Mouse (Mus musculus) lung, adult 2 months (tissue): ENCODE results near the gene Wfikkn1. TPM values are rescaled to one million over a fixed set of nuclear protein-coding genes. Genes with fewer than 3 reads are reported as not detected.
"Not testable (repeated sequence)": the region's sequence is repeated elsewhere in the genome, so short reads cannot be mapped to it uniquely, and the experiment has no call there.

Source experiments
- DNase-seq: peaks from one replicate; pipeline ENCODE4 v3.0.0; 2022
- H3K4me1 ChIP-seq: fragments of 200-500 bp; 2 replicates; pipeline ENCODE4 v1.6.1; 2011; ENCODE audit warnings: low read length; ENCODE audit not compliant: control insufficient read depth, insufficient read depth
- H3K4me3 ChIP-seq: fragments of 200-500 bp; replicated peaks from 2 replicates; pipeline ENCODE3; 2011; ENCODE audit warnings: low read depth, mild to moderate bottlenecking, control low read depth, low read length; ENCODE audit errors: extremely low read depth
- CTCF ChIP-seq: fragments of 200-500 bp; IDR thresholded peaks from 2 replicates; pipeline ENCODE4 v1.5.1; 2011; ENCODE audit warnings: mild to moderate bottlenecking, low read length, control low read depth; ENCODE audit not compliant: insufficient read depth
- POLR2A ChIP-seq: fragments of 200-500 bp; IDR thresholded peaks from 2 replicates; pipeline ENCODE4 v1.6.1; 2011; ENCODE audit warnings: low read depth, mild to moderate bottlenecking, control low read depth, low read length, borderline replicate concordance; ENCODE audit errors: extremely low read depth
- WGBS: fragments of 180-500 bp; shearing (Covaris S2); methylation state at CpG from one replicate; pipeline ENCODE4 v1.1.7; 2018; 5-methylcytosine and 5-hydroxymethylcytosine counted together
- polyA plus RNA-seq: library from polyadenylated mRNA; depleted of rRNA; stranded (reverse); fragments of >200 nt; gene quantifications from 2 replicates; pipeline ENCODE4 v1.2.3, GENCODE M21; 2012

Gene Wfikkn1
- polyA plus RNA-seq, 1 experiment: 1.4 TPM

GRCm38 (mm10) chr17:25872676-25873075 is 8.0 kb downstream of the Wfikkn1 start:
- no peak for DNase-seq
- Histone ChIP-seq H3K4me1 (peaks cover 11% of the 10 kb centered on the region), H3K4me3 (no peak overlapping the region)
- WGBS: 85% methylated on average over 3 of the region's 3 CpGs
- TF ChIP-seq POLR2A: no peak
- no peak for TF ChIP-seq CTCF

DNA sequence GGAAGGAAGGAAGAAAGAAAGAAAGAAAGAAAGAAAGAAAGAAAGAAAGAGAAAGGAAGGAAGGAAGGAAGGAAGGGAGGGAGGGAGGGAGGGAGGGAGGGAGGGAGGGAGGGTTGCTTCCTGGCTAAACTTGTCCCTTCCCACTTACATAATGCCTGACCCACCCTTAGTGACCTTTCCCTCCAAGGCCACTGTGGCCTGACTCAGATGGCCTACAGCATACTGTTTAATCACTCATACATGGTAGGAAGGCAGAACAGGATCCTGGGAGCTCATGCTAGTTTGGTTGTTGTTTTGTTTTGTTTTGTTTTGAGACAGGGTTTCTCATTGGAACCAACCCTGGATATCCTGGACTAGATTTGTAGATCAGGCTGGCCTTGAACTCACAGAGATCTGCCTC is 9.1 kb downstream of the Wfikkn1 start:
- peaks cover 14% of the 10 kb centered on the region for H3K4me1 ChIP-seq
- H3K4me3 ChIP-seq, DNase-seq: not testable (repeated sequence)

DNA sequence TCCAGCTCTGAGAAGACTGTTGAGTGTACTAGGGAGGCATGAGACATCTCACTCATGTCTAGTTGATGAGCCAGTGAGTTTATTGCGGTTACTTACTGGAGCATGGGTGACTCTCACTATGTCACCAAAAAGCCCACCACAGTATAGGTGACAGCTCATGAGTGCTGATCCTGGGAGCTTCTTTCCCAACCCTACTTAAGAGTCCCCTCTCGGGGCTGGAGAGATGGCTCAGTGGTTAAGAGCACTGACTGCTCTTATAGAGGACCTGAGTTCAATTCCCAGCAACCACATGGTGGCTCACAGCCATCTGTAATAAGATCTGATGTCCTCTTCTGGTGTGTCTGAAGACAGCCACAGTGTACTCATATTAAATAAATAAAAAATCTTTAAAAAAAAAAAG is 10.7 kb downstream of the Wfikkn1 start:
- no peak for TF ChIP-seq POLR2A
- no peak for TF ChIP-seq CTCF
- WGBS: 86% methylated on average over 2 of the region's 2 CpGs
- H3K4me3 ChIP-seq: no peak overlapping the region

DNA sequence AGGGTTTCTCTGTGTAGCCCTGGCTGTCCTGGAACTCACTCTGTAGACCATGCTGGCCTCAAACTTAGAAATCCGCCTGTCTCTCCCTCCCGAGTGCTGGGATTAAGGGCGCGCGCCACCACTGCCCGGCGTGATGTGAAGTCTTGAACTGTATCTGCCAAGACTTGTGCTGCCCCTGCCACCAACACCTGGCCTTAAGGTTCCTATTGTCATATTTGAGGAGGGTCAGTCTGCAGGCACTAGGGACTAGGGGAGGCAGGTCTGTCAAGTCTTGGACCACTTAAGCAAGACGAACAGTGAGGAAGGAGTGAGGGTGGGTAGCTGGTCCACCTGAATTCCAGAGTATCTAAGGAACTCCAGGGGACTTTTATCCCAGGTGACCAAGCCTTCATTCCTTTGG is 11.2 kb downstream of the Wfikkn1 start:
- no peak for DNase-seq
- no peak for TF ChIP-seq CTCF
- WGBS: 85% methylated on average over 8 of the region's 8 CpGs
- H3K4me1 ChIP-seq: peaks cover 11% of the 10 kb centered on the region
- no peak overlapping the region for H3K4me3 ChIP-seq

More for the DNA sequence above, 10.7 kb downstream of the Wfikkn1 start:
- DNase-seq: no peak
- peaks cover 11% of the 10 kb centered on the region for H3K4me1 ChIP-seq

DNA sequence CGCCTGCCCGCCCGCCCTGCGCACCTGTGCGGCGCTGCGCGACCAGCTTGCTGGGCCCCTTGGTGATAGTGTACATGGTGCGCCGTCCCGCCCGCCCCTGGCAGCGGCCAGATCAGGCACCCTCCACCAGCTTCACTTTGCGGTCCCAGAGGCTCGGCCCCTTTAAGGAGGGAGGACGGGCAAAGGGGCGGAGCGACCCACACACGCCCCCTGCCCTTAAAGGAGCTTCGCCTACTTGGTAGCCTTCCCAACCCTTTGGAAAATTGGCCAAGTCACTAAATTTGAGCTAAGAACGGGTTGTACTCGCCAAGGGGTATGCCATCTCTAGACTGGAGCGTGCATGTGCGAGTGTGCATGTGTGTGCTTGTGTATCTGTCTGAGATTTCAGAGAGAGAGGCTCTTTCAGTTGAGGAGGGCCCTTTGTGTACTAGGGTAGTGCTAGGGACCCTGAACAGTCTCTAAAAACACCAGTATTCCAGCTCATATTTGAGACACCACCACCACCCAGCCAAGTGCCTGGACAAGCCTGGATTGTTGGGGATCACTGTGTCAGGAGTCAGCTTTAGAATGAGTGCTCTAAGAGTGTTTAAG is 12.0 kb downstream of the Wfikkn1 start, which contains the start of gene Mcrip2:
Gene Mcrip2 (minus strand): TSS at position 164 of the 591 bp plus-strand sequence.
- WGBS: 1% methylated on average over 24 of the region's 24 CpGs
- DNase-seq: peak; percentile 84
- H3K4me3 ChIP-seq: peak within 1 kb of the TSS; percentile 75
- peaks cover 11% of the 10 kb centered on the region for H3K4me1 ChIP-seq
- TF ChIP-seq CTCF (no peak), POLR2A (peak; percentile 13; the same call in 1 of the 2 replicates)

DNA sequence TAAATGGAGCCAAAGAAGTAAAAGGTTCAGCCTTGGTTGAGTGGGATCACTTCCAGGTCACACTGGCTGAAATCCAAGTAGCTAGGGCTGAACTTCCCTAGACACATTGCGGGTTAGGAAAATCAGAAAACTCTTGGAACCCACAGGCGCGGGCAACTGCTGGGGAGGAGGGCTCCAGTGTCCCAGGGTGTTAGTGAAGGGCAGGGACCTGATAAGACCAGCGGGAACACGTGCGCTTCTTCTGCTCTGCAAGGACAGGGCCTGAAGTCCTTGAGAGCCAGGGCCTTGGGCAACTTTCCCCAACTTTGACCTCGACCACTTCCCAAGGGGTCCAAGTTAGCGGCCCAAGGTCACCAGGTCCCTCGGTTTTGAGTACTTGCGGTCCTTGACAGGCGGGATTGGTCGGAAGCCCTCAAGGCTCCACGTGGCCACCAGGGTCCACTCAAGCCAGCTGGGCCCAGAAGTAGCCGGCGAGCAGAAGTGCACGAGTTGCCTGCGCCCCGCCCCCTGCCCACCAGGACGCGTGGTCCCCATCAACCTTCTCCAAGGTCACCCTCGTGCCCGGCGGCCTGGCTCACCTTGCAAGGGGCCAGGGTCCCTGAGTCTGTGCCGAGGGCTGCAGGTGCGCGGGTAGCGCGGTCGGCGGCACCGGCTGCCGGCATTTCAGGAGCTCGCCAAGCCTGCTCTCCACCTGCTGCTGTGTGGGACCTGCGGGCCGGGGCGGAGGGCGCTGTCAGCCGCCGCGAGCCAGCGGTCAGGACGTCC is 12.6 kb downstream of the Wfikkn1 start:
- under 1% methylated on average over 42 of the region's 42 CpGs for WGBS
- peak; percentile 48 for DNase-seq
- TF ChIP-seq CTCF (no peak), POLR2A (no peak)

GRCm38 (mm10) chr17:25867509-25867835 is 13.2 kb downstream of the Wfikkn1 start:
- TF ChIP-seq POLR2A (no peak), CTCF (no peak)
- Histone ChIP-seq H3K4me3 (peak overlapping the region; percentile 75), H3K4me1 (peaks cover 11% of the 10 kb centered on the region)
- 14% methylated on average over 7 of the region's 7 CpGs for WGBS
- no peak for DNase-seq

More for the DNA sequence above, 12.6 kb downstream of the Wfikkn1 start:
- H3K4me3 ChIP-seq: peak overlapping the region; percentile 75
- peaks cover 11% of the 10 kb centered on the region for H3K4me1 ChIP-seq

DNA sequence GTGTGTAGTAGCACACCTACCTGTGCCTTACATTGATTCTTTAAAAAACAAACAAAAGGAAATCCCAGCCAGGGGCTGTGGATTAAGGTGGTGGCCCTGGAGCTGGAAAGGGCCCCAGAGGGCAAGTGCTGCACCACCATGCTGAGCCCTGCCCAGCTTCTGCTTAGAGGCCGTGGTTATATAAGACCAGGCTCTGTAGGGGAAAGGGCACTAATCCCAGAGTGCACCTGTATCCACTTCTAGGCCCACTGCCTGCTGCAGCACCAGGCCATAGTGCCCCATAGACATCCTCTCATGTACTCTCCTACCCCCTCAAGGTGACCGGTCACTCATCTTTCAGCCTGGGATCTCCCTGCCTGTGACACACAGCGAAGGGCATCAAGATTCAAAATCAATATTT is 14.5 kb downstream of the Wfikkn1 start:
- Histone ChIP-seq H3K4me1 (peaks cover 14% of the 10 kb centered on the region), H3K4me3 (no peak overlapping the region)
- DNase-seq: no peak
- TF ChIP-seq POLR2A (no peak), CTCF (no peak)
- WGBS: 97% methylated on average over 3 of the region's 3 CpGs

GRCm38 (mm10) chr17:25865288-25865687 is 15.4 kb downstream of the Wfikkn1 start:
- no peak for TF ChIP-seq POLR2A
- TF ChIP-seq CTCF: no peak
- peaks cover 19% of the 10 kb centered on the region for H3K4me1 ChIP-seq
- WGBS: 87% methylated on average over 11 of the region's 11 CpGs
- no peak overlapping the region for H3K4me3 ChIP-seq
- DNase-seq: no peak

DNA sequence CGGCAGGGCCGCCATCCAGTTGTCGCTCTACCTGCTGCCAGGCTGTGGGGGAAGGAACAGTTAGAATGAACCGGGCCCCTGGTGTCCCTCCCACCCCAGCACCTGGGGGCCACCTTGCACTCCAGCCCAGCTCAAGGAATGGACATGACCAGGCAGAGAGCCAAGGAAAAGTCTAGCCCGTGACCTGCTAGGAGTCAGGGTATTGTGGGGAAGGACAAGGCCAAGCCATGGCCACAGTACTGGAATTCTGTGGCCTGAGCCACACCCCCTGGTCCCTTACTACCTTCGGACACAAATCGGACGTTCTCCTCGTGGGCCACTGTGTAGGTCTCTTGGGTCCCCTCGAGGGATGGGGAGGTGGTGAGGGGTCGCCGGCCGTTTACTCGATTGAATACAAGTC is 16.3 kb downstream of the Wfikkn1 start:
- no peak for TF ChIP-seq POLR2A
- TF ChIP-seq CTCF: no peak
- 89% methylated on average over 14 of the region's 14 CpGs for WGBS
- Histone ChIP-seq H3K4me3 (no peak overlapping the region), H3K4me1 (peaks cover 19% of the 10 kb centered on the region)
- no peak for DNase-seq
